Mouse (Mus musculus): ENCODE results near the gene Nr1d2. TPM values are rescaled to one million over a fixed set of nuclear protein-coding genes. Genes with fewer than 3 reads are reported as not detected.
"Not testable (repeated sequence)": the region's sequence is repeated elsewhere in the genome, so short reads cannot be mapped to it uniquely, and the experiment has no call there.

Nr1d2 gene
- polyA plus RNA-seq, 1 experiment from 2014 or later: 50.2 TPM

DNA sequence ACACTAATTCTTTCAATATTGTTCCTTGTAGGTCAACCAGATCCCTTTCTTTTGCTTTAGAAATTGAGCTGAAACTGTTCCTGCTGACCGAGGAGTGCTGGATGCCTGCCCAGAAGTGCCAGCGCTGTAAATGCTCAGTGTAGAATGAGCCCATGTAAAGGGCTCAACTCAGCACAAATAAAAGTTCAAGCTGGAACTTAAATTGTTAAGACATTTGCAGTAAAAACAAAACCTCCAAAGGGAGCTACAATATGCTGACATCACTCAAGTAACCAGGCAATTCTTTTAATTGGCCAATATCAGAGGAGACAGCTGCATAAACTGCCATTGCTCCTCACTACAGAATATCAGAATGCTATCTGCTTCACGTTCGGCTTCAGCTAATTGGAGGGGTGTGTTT lies 24.5 kb upstream of the Nr1d2 start:
- DNase-seq (ENCODE audit: low read depth, low spot score): no peak
- in situ Hi-C loops (cut with MboI; ENCODE audit: low pct_unique_long_range_greater_than_20kb): no loop called here

DNA sequence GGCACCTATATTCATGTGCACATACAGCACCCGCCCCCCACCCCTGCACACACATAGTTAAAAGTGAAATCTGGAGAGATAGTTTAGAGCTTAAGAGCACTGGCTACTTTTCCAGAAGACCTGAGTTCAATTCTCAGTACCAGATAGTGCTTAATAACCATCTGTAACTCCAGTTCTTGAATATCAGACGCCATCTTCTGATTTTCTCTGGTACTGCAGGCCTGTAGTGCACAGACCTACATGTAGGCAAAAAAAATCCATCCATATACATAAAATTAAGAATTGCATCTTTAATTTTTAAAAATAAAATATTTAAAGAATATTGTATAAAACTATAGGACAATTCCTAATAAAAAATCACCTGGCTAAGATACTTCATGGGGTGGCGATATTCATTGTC lies 22.3 kb upstream of the Nr1d2 start:
- no peak for ATAC-seq
- no peak for TF ChIP-seq CTCF (IDR thresholded peaks at IDR 0.05)
- no peak for DNase-seq (ENCODE audit: low read depth, low spot score)
- CTCF ChIA-PET: interaction anchor here (1.1 to 2.1 kb wide), 3 partner anchors 11 to 58 kb away, joined by 3 to 6 read pairs (median 3); no protein-coding TSS in a partner anchor
- H3K27me3 ChIP-seq: no peaks in the 10 kb centered on the region
- in situ Hi-C loops (cut with MboI; ENCODE audit: low pct_unique_long_range_greater_than_20kb): no loop called here
- POLR2A ChIA-PET: interaction anchor here (0.6 kb wide), 1 partner anchor 119 kb away, joined by 4 read pairs; no protein-coding TSS in a partner anchor

More for the DNA sequence above, 24.5 kb upstream of the Nr1d2 start:
- CTCF ChIA-PET: no interaction called here
- ATAC-seq: no peak
- POLR2A ChIA-PET: no interaction called here
- no peaks in the 10 kb centered on the region for H3K27me3 ChIP-seq
- TF ChIP-seq CTCF (IDR thresholded peaks at IDR 0.05): no peak

DNA sequence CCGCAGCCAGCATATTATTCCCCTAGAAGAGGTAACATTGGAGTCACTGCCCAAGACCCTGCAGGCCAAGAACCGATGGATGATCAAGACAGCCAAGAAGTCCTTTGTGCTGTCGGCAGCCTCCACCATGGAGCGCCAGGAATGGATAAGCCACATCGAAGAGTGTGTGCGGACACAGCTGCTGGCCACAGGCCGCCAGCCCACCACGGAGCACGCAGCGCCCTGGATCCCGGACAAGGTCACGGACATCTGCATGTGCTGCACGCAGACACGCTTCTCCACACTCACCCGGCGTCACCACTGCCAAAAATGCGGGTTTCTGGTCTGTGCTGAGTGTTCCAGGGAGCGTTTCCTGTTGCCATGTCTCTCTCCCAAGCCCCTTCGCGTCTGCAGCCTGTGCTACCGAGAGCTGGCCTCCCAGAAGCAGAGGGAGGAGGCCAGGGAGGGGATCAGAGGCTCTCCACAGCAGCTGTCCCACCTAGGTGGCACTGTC lies 3.8 kb upstream of the Nr1d2 start:
- TF ChIP-seq CTCF (IDR thresholded peaks at IDR 0.05): no peak
- ChIA-PET POLR2A (no interaction called here), CTCF (interaction anchor here (1.2 to 1.4 kb wide), 2 partner anchors 9 to 58 kb away, joined by 3 to 4 read pairs; no protein-coding TSS in a partner anchor)
- no peak for DNase-seq (ENCODE audit: low read depth, low spot score)
- ATAC-seq: no peak
- in situ Hi-C loops (cut with MboI; ENCODE audit: low pct_unique_long_range_greater_than_20kb): no loop called here
- H3K27me3 ChIP-seq: no peaks in the 10 kb centered on the region

DNA sequence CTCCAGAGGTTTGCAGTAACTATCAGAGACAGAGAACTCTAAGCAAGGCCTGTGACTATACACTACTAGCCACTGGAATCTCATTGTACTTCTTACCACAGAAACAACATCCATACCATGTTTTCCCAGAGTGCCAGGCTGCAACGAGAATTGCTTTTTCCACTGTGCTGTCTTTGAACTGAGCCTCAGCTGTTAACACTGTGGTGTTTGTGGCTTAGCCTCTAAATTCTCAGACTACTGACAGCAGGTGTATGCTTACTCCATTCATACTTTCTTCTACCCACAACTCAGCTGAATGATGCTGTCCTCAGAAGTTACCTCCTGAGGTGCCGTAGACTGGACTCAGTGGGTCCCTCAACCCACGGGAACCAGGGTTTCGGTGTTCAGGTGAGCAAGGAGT lies 2.9 kb upstream of the Nr1d2 start:
- ChIA-PET POLR2A (no interaction called here), CTCF (no interaction called here)
- DNase-seq (ENCODE audit: low read depth, low spot score) (no peak), ATAC-seq (no peak)
- in situ Hi-C loops (cut with MboI; ENCODE audit: low pct_unique_long_range_greater_than_20kb): no loop called here
- TF ChIP-seq CTCF (IDR thresholded peaks at IDR 0.05): no peak
- no peaks in the 10 kb centered on the region for H3K27me3 ChIP-seq

DNA sequence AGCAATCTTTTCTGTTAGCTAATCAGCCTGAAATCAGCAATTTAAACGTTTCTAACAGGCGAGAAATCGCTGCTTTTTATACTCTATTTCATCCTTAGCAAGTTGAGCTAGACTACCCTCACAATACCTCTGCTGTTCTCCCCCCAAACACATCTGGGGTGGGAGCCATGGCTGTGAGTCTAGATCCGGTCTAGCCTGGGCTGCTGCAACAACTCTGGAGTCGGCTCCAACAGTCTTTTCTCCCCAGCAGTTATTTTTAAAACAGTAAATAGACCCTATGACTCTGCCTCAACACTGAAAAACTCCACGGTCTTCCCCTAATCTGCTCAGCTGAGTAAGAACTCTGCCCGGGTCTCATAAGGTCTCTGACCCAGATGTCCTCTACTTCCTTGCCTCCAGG lies 1.2 kb upstream of the Nr1d2 start:
- DNase-seq (ENCODE audit: low read depth, low spot score): no peak
- in situ Hi-C loops (cut with MboI; ENCODE audit: low pct_unique_long_range_greater_than_20kb): no loop called here
- TF ChIP-seq CTCF (IDR thresholded peaks at IDR 0.05): no peak
- ATAC-seq: no peak
- ChIA-PET POLR2A (no interaction called here), CTCF (interaction anchor here (0.7 to 1.0 kb wide), 2 partner anchors 22 to 38 kb away, joined by 3 read pairs; no protein-coding TSS in a partner anchor)
- no peaks in the 10 kb centered on the region for H3K27me3 ChIP-seq

DNA sequence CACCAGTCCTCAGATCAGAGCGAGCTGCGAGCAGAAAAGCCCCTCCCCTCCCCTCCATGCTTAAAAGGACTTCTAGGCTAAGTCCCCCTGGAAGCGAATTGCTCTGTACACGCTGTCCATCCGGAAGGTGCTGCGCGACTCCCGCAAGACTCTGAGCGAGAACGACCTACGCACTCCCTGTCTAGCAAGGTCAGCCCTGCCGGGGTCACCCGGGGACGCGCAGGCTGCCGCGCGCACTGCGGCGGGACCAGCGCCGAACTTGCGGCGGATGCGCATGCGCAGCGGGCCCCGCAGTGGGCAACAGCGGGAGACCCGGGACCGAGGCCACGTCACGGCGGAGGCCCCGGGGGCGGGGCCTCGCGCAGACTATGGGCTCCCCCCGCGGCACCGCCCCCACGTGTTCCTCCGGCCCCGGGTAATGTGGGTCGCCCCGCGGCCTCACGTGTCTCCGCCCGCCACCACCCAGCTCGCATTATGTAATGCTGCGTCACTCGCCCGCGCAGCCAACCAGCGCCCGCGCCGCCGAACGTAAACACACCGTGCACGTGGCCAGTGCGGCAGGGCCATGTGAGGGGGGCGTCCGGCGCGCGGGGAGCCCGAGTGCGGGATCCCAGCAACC lies 687 bp downstream of the Nr1d2 start:
- in situ Hi-C loops (cut with MboI; ENCODE audit: low pct_unique_long_range_greater_than_20kb): no loop called here
- ATAC-seq (peak; percentile 28), DNase-seq (ENCODE audit: low read depth, low spot score) (peak; percentile 65)
- no peak for TF ChIP-seq CTCF (IDR thresholded peaks at IDR 0.05)
- H3K27me3 ChIP-seq: no peaks in the 10 kb centered on the region
- ChIA-PET POLR2A (no interaction called here), CTCF (no interaction called here)

DNA sequence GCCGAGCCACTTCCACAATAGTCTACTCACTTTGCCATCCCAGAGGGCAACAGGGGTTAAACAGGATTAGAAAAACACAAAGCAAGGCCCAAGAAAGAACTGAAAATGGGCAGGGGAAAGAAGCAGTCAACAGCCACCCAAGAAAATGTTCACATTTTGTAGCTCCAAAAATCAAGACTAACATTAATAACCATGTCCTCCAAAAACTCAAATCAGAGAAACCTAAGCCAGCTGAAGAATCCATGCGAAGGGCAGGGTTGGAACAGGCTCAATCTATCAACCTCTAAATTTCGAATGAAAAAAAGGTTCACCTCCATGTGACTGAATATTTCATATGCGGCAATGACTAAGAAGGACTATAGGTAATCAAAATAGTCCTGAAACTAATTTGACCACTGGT lies 1.5 kb downstream of the Nr1d2 start:
- in situ Hi-C loops (cut with MboI; ENCODE audit: low pct_unique_long_range_greater_than_20kb): no loop called here
- POLR2A ChIA-PET: no interaction called here
- CTCF ChIA-PET: interaction anchor here (1.4 to 1.5 kb wide), 2 partner anchors 17 to 44 kb away, joined by 3 to 4 read pairs; no protein-coding TSS in a partner anchor
- ATAC-seq: no peak
- no peaks in the 10 kb centered on the region for H3K27me3 ChIP-seq
- TF ChIP-seq CTCF (IDR thresholded peaks at IDR 0.05): no peak
- no peak for DNase-seq (ENCODE audit: low read depth, low spot score)

DNA sequence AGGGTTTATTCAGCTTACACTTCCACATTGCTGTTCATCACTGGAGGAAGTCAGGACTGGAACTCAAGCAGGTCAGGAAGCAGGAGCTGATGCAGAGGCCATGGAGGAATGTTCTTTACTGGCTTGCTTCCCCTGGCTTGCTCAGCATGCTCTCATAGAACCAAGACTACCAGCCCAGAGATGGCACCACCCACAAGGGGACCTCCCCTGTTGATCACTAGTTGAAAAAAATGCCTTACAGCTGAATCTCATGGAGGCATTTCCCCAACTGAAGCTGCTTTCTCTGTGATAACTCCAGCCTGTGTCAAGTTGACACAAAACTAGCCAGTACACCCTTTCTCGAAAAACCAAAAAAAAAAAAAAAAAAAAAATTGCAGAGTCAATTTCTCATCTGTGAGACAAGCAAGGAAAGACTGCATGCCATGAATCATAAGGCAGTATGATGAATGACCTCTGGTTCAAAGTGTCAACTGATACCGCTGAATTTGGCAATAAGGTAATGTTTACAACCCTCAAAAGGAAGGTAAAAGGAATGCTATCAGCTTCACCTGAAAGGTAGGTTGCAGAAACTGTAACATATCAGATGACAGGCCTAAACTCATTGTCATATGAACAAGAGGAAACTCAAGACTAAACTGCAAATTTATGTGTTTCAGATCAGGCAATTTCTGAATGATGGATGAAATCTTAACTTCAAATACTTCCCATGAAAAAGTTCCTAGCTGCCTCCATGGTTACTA lies 2.3 kb downstream of the Nr1d2 start:
- in situ Hi-C loops (cut with MboI; ENCODE audit: low pct_unique_long_range_greater_than_20kb); DNase-seq (ENCODE audit: low read depth, low spot score); ATAC-seq; H3K27me3 ChIP-seq; POLR2A ChIA-PET: not testable (repeated sequence)
- CTCF ChIA-PET: interaction anchor here (0.7 to 1.5 kb wide), 3 partner anchors 16 to 271 kb away, joined by 3 to 4 read pairs (median 3); no protein-coding TSS in a partner anchor

DNA sequence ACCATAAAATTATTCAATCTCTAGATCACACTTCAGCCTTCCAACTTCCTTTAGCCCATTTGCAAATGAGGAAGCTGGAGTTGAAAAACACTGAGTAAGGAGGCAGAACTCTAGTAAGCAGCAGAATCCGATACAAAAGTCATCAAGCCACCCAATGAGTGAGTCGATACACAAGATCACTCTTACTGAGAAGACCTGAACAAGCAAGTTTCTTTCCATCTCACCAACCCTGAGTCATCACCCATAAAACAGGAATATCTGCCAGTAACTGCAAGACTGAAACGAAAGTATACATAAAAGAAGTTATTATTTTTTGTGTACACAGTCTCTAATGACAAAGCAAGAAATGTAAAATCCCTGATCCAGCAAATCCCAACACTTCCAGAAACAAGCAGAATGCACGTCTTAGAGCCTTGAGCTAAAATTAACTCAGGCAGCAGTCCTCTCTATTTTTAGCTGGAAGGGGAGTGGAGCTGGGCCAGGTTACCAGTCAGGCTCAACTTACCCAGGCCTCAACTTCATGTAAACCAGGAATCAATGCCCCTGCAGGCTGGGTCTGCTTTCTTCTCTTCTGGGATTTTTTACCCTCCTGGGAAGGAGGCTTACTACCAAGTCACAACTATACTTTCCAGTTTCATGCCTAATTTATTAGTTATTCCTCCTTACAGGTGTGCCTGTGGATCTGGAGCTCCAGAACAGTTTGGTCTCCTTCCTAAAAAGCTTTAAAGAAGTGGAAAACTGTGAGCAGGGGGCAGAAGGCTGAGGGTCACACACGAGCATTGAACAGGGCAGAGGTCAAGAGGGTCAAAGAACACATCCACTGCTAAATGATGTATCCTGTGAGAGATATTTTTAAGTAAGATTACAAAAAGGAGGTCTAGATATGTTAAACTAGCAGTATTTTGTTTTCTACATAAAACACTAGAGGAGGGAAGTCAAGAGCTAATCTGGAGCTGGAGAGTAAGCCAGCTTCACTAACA lies 4.7 kb downstream of the Nr1d2 start:
- TF ChIP-seq CTCF (IDR thresholded peaks at IDR 0.05): no peak
- in situ Hi-C loops (cut with MboI; ENCODE audit: low pct_unique_long_range_greater_than_20kb): no loop called here
- no peaks in the 10 kb centered on the region for H3K27me3 ChIP-seq
- ATAC-seq (peak; percentile 32), DNase-seq (ENCODE audit: low read depth, low spot score) (peak; percentile 42)
- ChIA-PET CTCF (interaction anchor here (0.8 to 1.4 kb wide), 3 partner anchors 9 to 11 kb away, joined by 3 to 4 read pairs (median 3); no protein-coding TSS in a partner anchor), POLR2A (no interaction called here)

DNA sequence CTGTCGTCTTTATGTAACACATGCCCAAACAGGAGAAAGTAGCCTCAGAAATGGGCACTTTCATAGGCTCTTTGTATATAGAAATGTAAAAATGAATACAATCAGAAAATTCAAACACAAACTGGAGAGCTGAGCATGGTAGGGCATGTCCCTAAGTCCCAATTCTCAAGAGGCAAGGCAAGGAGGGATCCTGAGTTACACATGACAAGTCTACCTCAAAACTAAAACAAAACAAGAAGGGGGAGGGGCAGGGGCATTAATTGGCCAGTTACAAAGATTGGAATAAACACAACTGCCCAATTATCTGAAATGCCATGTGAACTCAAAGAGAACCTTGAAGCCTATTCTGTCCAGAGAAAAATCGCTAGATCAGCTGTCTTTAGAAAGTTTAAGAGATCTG lies 5.9 kb downstream of the Nr1d2 start:
- POLR2A ChIA-PET: no interaction called here
- TF ChIP-seq CTCF (IDR thresholded peaks at IDR 0.05): no peak
- in situ Hi-C loops (cut with MboI; ENCODE audit: low pct_unique_long_range_greater_than_20kb): no loop called here
- CTCF ChIA-PET: interaction anchor here (0.8 to 1.4 kb wide), 4 partner anchors 8 to 17 kb away, joined by 3 to 4 read pairs (median 4); no protein-coding TSS in a partner anchor
- no peaks in the 10 kb centered on the region for H3K27me3 ChIP-seq
- ATAC-seq (no peak), DNase-seq (ENCODE audit: low read depth, low spot score) (no peak)

DNA sequence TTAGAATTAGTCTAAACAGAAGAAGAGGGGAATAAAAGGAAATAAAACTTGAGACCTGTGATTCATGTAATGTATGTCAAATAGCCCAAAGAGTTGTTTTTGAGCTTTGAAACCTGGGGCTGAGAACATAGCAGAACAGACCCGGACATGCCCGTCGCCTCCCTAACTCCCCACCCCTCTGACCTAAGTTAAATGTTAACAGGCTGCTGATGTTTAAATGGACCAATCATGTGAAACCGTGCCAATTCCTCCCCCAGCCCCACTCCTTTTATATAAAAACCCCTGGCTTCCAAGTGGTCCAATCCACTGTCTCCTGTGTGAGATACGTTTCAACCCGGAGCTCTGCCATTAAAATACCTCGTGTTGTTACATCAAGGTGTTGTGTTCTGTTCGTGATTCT lies 7.1 kb downstream of the Nr1d2 start:
- ATAC-seq; CTCF ChIA-PET; H3K27me3 ChIP-seq; DNase-seq (ENCODE audit: low read depth, low spot score); in situ Hi-C loops (cut with MboI; ENCODE audit: low pct_unique_long_range_greater_than_20kb); POLR2A ChIA-PET: not testable (repeated sequence)

DNA sequence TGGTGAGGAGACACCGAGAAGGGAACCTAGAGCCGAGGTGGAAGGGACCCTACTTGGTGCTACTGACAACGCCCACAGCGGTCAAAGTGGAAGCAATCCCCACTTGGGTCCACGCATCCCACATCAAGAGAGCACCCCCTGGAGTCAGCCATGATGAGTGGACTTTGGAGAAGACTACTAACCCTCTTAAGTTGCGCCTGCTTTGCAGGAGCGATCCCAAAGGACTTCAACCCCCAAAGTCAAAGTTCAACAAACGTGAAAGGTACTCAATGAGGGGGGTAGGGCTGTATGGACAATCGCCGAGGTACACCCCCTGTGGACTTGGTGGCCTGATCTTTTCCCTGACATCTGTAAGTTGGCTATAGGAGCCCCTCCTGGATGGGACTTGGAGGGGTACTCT lies 9.2 kb downstream of the Nr1d2 start:
- in situ Hi-C loops (cut with MboI; ENCODE audit: low pct_unique_long_range_greater_than_20kb); H3K27me3 ChIP-seq; DNase-seq (ENCODE audit: low read depth, low spot score); CTCF ChIA-PET; ATAC-seq; POLR2A ChIA-PET: not testable (repeated sequence)

DNA sequence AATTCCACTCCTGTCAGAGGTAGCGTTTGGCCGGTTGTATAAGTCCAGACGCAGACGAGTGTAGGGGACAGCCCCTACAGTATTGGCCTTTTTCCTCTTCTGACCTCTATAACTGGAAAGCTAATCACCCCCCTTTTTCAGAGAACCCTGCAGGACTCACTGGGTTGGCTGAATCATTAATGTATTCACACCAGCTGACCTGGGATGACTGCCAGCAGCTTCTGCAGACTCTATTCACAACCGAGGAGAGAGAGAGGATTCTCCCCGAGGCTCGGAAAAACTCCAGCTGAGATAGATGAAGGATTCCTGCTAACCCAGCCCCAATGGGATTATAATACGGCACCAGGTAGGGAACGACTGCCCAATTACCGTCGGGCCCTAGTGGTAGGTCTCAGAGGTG lies 12.7 kb downstream of the Nr1d2 start:
- DNase-seq (ENCODE audit: low read depth, low spot score); ATAC-seq; CTCF ChIA-PET: not testable (repeated sequence)

DNA sequence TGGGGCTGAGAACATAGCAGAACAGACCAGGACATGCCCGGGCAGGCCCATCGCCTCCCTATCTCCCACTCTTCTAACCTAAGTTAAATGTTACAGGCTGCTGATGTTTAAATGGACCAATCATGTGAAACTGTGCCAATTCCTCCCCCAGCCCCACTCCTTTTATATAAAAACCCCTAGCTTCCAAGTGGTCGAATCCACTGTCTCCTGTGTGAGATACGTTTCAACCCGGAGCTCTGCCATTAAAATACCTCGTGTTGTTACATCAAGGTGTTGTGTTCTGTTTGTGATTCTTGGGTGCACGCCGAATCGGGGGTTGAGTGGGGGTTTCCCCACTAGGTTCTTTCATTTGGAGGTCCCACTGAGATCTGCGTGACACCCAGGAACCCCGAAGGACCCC lies 13.5 kb downstream of the Nr1d2 start:
- H3K27me3 ChIP-seq; POLR2A ChIA-PET; DNase-seq (ENCODE audit: low read depth, low spot score); ATAC-seq; in situ Hi-C loops (cut with MboI; ENCODE audit: low pct_unique_long_range_greater_than_20kb): not testable (repeated sequence)
- CTCF ChIA-PET: interaction anchor here (1.1 to 1.3 kb wide), 3 partner anchors 8 to 14 kb away, joined by 3 to 4 read pairs (median 3); no protein-coding TSS in a partner anchor

More for the DNA sequence above, 12.7 kb downstream of the Nr1d2 start:
- POLR2A ChIA-PET; H3K27me3 ChIP-seq; in situ Hi-C loops (cut with MboI; ENCODE audit: low pct_unique_long_range_greater_than_20kb): not testable (repeated sequence)
